Mouse (Mus musculus) common myeloid progenitor, adult 5-6 weeks (primary cell): ENCODE data around the gene Zbtb24. TPM values are rescaled to one million over a fixed set of nuclear protein-coding genes. Genes with fewer than 3 reads are reported as not detected.
"Not testable (repeated sequence)": the region's sequence is repeated elsewhere in the genome, so short reads cannot be mapped to it uniquely, and the experiment has no call there.

Source experiments
- ATAC-seq: replicated peaks from 2 replicates; pipeline ENCODE4 v1.8.0; 2016; ENCODE audit warnings: low read depth, mild to moderate bottlenecking, moderate TSS enrichment, inconsistent platforms; ENCODE audit not compliant: poor library complexity, severe bottlenecking
- total RNA-seq: library from RNA; stranded (forward); fragments of 200-1000, 187-1606 nt; gene quantifications from 2 replicates; pipeline ENCODE4 v1.2.3, GENCODE M21; 2017

Zbtb24 gene
- total RNA-seq = 18.0 and 21.2 TPM in 2 replicates

- ATAC-seq = peak; percentile 98
These were observed at the start of gene Zbtb24 for GRCm38 (mm10) chr10:41450137-41450670. TSS of gene Zbtb24 (plus strand) at chr10:41450383.

GRCm38 (mm10) chr10:41401097-41401496 lies 49.1 kb upstream of the Zbtb24 start:
- no peak for ATAC-seq

GRCm38 (mm10) chr10:41403364-41403763 lies 46.8 kb upstream of the Zbtb24 start:
- no peak for ATAC-seq

- ATAC-seq = no peak
These were observed 46.1 kb upstream of the Zbtb24 start for GRCm38 (mm10) chr10:41403893-41404612.

GRCm38 (mm10) chr10:41410176-41410575 lies 40.0 kb upstream of the Zbtb24 start:
- not testable (repeated sequence) for ATAC-seq

GRCm38 (mm10) chr10:41410821-41411220 lies 39.4 kb upstream of the Zbtb24 start:
- ATAC-seq = not testable (repeated sequence)

- not testable (repeated sequence) for ATAC-seq
These were observed 36.7 kb upstream of the Zbtb24 start for GRCm38 (mm10) chr10:41413471-41413870.

- not testable (repeated sequence) for ATAC-seq
These were observed 34.8 kb upstream of the Zbtb24 start for GRCm38 (mm10) chr10:41415368-41415767.

- no peak for ATAC-seq
These were observed 29.5 kb upstream of the Zbtb24 start for GRCm38 (mm10) chr10:41420496-41421200.

GRCm38 (mm10) chr10:41423681-41424080 lies 26.5 kb upstream of the Zbtb24 start:
- no peak for ATAC-seq

- no peak for ATAC-seq
These were observed 23.8 kb upstream of the Zbtb24 start for GRCm38 (mm10) chr10:41426368-41426767.

GRCm38 (mm10) chr10:41434624-41435023 lies 15.6 kb upstream of the Zbtb24 start:
- no peak for ATAC-seq

- no peak for ATAC-seq
These were observed 15.0 kb upstream of the Zbtb24 start for GRCm38 (mm10) chr10:41435141-41435540.

- no peak for ATAC-seq
These were observed 2.0 kb upstream of the Zbtb24 start for GRCm38 (mm10) chr10:41448216-41448615.

- peak; percentile 22; the same call in 1 of the 2 replicates for ATAC-seq
These were observed 499 bp upstream of the Zbtb24 start for GRCm38 (mm10) chr10:41449684-41450083.

GRCm38 (mm10) chr10:41450780-41451522 lies 768 bp downstream of the Zbtb24 start:
- no peak for ATAC-seq

- no peak for ATAC-seq
These were observed 1.5 kb downstream of the Zbtb24 start for GRCm38 (mm10) chr10:41451656-41452055.

- ATAC-seq = no peak
These were observed 2.6 kb downstream of the Zbtb24 start for GRCm38 (mm10) chr10:41452791-41453190.

- no peak for ATAC-seq
These were observed 9.8 kb downstream of the Zbtb24 start for GRCm38 (mm10) chr10:41459990-41460389.

- no peak for ATAC-seq
These were observed 10.3 kb downstream of the Zbtb24 start for GRCm38 (mm10) chr10:41460501-41460900.
